Mouse (Mus musculus): ENCODE measurements at regions not wholly inside any gene's neighbourhood (a gene's known extent, or its start where the extent isn't known, plus 50 kb on each side); places are given as distances from the start of the nearest gene placed in this dataset.

GRCm38 (mm10) chr10:17014826-17015225 is 708.2 kb upstream of the Cited2 start:
- no peaks in the 10 kb centered on the region for H3K36me3 ChIP-seq (ENCODE audit: control insufficient read depth, insufficient read depth, low read length)
- H3K4me1 ChIP-seq (ENCODE audit: control insufficient read depth in 2 of 2, insufficient read depth in 2 of 2, low read length in 2 of 2) = no peaks in the 10 kb centered on the region
- WGBS = 80% methylated on average over 3 of the region's 3 CpGs
- no peaks in the 10 kb centered on the region for H3K9me3 ChIP-seq (ENCODE audit: control insufficient read depth, low read length)
- H3K27me3 ChIP-seq (ENCODE audit: control insufficient read depth, insufficient read depth, low read length) = no peaks in the 10 kb centered on the region
- no peak overlapping the region for H3K27ac ChIP-seq (replicated peaks in 1 of 2; ENCODE audit: control insufficient read depth in 1 of 2, insufficient read depth in 1 of 2, low read depth in 2 of 2, low read length in 2 of 2)
- H3K4me2 ChIP-seq (ENCODE audit: low read length) = no peak overlapping the region
- ATAC-seq (ENCODE audit: insufficient number of reproducible peaks, insufficient read depth, low FRiP score, low read depth) = no peak
- no peak overlapping the region for H3K4me3 ChIP-seq (ENCODE audit: control insufficient read depth in 1 of 2, insufficient read depth in 1 of 2, low read depth in 1 of 2, low read length in 2 of 2)
- no peak overlapping the region for H3K9ac ChIP-seq (ENCODE audit: low read length)

DNA sequence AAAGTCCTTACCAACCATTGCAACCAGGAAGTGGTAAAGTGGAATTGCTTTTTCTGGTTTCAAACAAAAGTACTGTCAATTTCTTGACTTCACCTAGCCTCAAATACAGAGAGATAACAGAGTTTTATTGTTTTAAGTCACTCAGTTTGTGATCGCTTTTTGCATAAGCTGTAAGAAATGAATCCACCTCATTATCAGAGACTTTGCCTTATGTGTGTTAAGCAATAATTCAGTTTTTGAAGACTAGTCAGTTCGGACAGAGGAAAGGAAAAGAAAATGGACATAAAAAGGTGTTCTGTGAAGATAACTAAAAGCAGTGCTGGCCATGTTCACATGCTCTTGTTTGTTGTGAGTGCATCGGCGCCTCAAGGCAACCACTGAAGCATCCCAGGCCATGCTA is 706.2 kb upstream of the Cited2 start:
- Histone ChIP-seq H3K4me3 (ENCODE audit: control insufficient read depth in 1 of 2, insufficient read depth in 1 of 2, low read depth in 1 of 2, low read length in 2 of 2) (no peak overlapping the region), H3K27ac (replicated peaks in 1 of 2; ENCODE audit: control insufficient read depth in 1 of 2, insufficient read depth in 1 of 2, low read depth in 2 of 2, low read length in 2 of 2) (no peak overlapping the region), H3K9ac (ENCODE audit: low read length) (no peak overlapping the region), H3K4me2 (ENCODE audit: low read length) (no peak overlapping the region), H3K36me3 (ENCODE audit: control insufficient read depth, insufficient read depth, low read length) (no peaks in the 10 kb centered on the region), H3K27me3 (ENCODE audit: control insufficient read depth, insufficient read depth, low read length) (no peaks in the 10 kb centered on the region), H3K4me1 (ENCODE audit: control insufficient read depth in 2 of 2, insufficient read depth in 2 of 2, low read length in 2 of 2) (no peaks in the 10 kb centered on the region), H3K9me3 (ENCODE audit: control insufficient read depth, low read length) (no peaks in the 10 kb centered on the region)
- WGBS = 78% methylated on average over 4 of the region's 4 CpGs
- no peak for ATAC-seq (ENCODE audit: insufficient number of reproducible peaks, insufficient read depth, low FRiP score, low read depth)

DNA sequence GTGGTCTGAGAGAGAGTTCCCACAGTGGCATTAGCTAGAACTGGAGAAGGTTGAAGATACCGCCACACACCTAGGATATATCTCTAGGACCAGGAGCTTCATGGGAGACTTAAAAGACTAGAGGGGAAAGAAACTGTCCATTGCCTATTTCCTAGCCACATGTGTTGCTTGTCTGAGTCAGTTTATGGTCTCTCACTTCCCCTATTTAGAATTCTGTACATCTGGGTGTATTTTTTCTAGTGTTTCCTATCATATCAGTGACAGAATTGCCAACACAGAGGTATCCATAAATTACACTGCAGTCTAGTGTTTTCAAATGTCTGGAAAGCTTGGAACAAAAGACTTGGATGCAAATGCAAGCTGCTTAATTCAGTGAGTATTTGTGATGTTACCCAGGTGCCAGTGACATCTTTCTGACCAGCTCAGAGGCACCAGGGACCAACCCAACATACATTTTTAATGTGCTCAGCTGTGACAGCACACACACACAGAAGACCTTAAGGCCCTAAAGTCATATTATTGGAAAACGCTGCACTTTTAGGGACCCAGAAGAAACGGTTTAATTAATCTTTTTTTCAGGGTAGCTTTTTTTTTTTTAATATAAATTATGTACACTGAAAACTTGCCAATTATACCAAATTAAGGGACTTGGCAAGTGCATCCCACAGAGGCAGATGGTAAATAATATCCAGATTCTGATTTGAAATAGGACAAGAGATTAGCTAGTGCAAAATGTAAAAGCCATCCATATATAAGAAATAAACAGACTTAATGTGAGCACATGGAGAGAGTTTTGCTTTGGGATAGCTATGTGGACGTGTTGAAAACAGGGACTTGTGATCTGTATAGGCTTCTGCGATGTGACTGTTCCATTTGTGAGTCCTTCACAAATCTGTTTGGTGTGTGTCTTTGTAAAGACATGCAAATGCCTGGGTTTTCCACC is 700.5 kb upstream of the Cited2 start:
- no peak overlapping the region for H3K9ac ChIP-seq (ENCODE audit: low read length)
- no peak overlapping the region for H3K4me3 ChIP-seq (ENCODE audit: control insufficient read depth in 1 of 2, insufficient read depth in 1 of 2, low read depth in 1 of 2, low read length in 2 of 2)
- no peaks in the 10 kb centered on the region for H3K36me3 ChIP-seq (ENCODE audit: control insufficient read depth, insufficient read depth, low read length)
- no peak overlapping the region for H3K4me2 ChIP-seq (ENCODE audit: low read length)
- 84% methylated on average over 5 of the region's 5 CpGs for WGBS
- H3K27me3 ChIP-seq (ENCODE audit: control insufficient read depth, insufficient read depth, low read length) = no peaks in the 10 kb centered on the region
- H3K9me3 ChIP-seq (ENCODE audit: control insufficient read depth, low read length) = no peaks in the 10 kb centered on the region
- ATAC-seq (ENCODE audit: insufficient number of reproducible peaks, insufficient read depth, low FRiP score, low read depth) = no peak
- H3K4me1 ChIP-seq (ENCODE audit: control insufficient read depth in 2 of 2, insufficient read depth in 2 of 2, low read length in 2 of 2) = no peaks in the 10 kb centered on the region; a peak in 1 of 4 replicates
- H3K27ac ChIP-seq (replicated peaks in 1 of 2; ENCODE audit: control insufficient read depth in 1 of 2, insufficient read depth in 1 of 2, low read depth in 2 of 2, low read length in 2 of 2) = no peak overlapping the region

DNA sequence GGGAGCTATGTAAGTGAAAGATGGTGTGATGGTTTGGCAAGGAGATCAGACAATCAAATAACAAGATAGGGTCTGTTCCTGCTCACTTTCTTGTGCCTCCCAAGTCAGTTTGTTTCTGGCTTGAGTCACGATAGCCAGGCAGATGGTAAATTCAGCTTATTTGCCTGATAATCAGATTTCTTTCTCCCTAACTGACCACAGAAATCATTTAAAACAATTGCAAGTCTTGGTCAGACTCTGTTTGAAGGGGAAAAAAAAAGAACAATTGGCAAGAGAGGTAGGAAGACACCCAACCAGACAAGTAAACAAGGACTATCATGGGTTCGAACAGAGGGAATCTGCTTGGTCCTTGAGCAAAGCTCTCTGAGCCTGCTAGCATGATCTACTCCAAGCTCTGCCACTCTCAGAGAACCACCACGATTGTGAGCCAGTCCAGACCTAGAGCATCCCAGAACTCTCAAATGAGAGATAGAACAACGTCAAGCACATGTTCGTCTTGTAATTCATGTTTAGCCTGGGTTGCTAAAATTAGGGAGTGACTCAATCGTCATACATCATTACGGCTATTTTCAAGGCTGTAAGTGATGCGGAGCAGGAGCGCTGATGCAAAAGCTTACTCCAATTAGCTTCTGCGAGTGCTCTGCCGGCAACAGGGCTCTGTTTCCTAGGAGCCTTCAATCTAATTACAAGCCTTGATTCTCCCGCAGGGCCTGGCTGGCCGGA is 699.3 kb upstream of the Cited2 start:
- Histone ChIP-seq H3K27ac (replicated peaks in 1 of 2; ENCODE audit: control insufficient read depth in 1 of 2, insufficient read depth in 1 of 2, low read depth in 2 of 2, low read length in 2 of 2) (no peak overlapping the region), H3K4me1 (ENCODE audit: control insufficient read depth in 2 of 2, insufficient read depth in 2 of 2, low read length in 2 of 2) (no peaks in the 10 kb centered on the region; a peak in 1 of 4 replicates), H3K9me3 (ENCODE audit: control insufficient read depth, low read length) (no peaks in the 10 kb centered on the region), H3K36me3 (ENCODE audit: control insufficient read depth, insufficient read depth, low read length) (no peaks in the 10 kb centered on the region), H3K4me3 (ENCODE audit: control insufficient read depth in 1 of 2, insufficient read depth in 1 of 2, low read depth in 1 of 2, low read length in 2 of 2) (no peak overlapping the region), H3K27me3 (ENCODE audit: control insufficient read depth, insufficient read depth, low read length) (no peaks in the 10 kb centered on the region), H3K9ac (ENCODE audit: low read length) (no peak overlapping the region), H3K4me2 (ENCODE audit: low read length) (no peak overlapping the region)
- WGBS = 45% methylated on average over 13 of the region's 13 CpGs
- no peak for ATAC-seq (ENCODE audit: insufficient number of reproducible peaks, insufficient read depth, low FRiP score, low read depth)

DNA sequence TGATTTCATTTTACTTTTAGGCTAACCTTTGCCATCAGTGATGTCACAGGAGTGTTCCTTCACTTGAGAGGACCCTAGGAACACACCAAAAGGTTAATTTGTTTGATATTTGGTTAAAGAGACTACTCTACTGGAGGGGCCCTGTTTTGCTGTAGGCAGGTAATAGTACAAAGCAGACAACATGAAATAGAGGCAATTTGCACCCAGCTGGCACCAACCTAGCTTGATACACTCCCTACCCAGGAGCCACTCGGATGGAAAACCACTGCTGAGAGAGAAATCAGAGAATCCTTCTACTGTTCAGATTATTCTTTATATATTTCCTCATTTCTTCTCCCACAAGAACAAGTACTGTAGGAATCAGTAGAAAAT is 698.7 kb upstream of the Cited2 start:
- H3K27me3 ChIP-seq (ENCODE audit: control insufficient read depth, insufficient read depth, low read length) = no peaks in the 10 kb centered on the region
- H3K9ac ChIP-seq (ENCODE audit: low read length) = no peak overlapping the region
- ATAC-seq (ENCODE audit: insufficient number of reproducible peaks, insufficient read depth, low FRiP score, low read depth) = no peak
- no peaks in the 10 kb centered on the region for H3K36me3 ChIP-seq (ENCODE audit: control insufficient read depth, insufficient read depth, low read length)
- H3K4me2 ChIP-seq (ENCODE audit: low read length) = no peak overlapping the region
- WGBS = 74% methylated on average over 1 of the region's 1 CpGs
- H3K27ac ChIP-seq (replicated peaks in 1 of 2; ENCODE audit: control insufficient read depth in 1 of 2, insufficient read depth in 1 of 2, low read depth in 2 of 2, low read length in 2 of 2) = no peak overlapping the region
- no peaks in the 10 kb centered on the region for H3K9me3 ChIP-seq (ENCODE audit: control insufficient read depth, low read length)
- H3K4me1 ChIP-seq (ENCODE audit: control insufficient read depth in 2 of 2, insufficient read depth in 2 of 2, low read length in 2 of 2) = no peaks in the 10 kb centered on the region; a peak in 1 of 4 replicates
- no peak overlapping the region for H3K4me3 ChIP-seq (ENCODE audit: control insufficient read depth in 1 of 2, insufficient read depth in 1 of 2, low read depth in 1 of 2, low read length in 2 of 2)

DNA sequence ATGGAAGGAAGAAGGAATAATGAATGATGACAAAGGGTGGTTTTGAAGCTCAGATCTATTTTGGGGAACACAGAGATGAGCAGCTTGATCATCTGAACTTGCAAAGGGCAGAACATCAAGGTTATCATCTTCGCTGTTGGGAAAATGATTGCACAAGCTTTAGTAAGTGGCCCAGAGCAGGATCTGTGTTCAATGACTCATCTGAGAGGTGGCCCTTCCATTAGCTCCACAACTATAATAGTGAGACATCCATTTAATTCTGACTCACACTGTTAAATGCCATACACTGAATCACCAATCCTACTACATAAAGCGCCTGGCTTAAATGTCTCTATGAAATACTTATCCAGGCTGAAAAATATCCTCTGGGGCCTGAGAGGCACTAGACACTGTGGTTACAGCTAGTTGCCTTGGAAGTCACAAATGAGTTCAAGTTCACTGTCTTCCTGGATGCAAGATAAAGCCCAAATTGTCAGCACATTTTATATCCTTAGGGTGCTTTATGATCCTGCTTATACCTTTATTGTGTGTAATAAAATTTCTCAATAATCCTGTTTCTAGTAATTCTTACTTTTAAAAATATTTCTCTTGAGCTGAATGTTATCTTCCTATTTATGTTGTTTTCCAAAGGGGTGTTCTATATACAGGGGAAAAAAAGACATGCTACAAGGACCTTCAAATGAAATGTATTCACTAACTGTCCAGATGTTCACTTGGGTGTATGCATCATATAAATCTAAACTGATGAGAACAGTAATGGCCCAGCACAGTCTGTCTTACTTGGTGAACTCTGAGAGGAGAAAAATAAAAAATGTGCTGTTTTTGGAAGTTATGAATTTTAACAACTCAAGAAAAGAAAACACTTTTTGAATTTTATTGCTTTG is 687.9 kb upstream of the Cited2 start:
- Histone ChIP-seq H3K4me3 (ENCODE audit: control insufficient read depth in 1 of 2, insufficient read depth in 1 of 2, low read depth in 1 of 2, low read length in 2 of 2) (no peak overlapping the region), H3K36me3 (ENCODE audit: control insufficient read depth, insufficient read depth, low read length) (no peaks in the 10 kb centered on the region), H3K9me3 (ENCODE audit: control insufficient read depth, low read length) (no peaks in the 10 kb centered on the region), H3K4me1 (ENCODE audit: control insufficient read depth in 2 of 2, insufficient read depth in 2 of 2, low read length in 2 of 2) (no peaks in the 10 kb centered on the region; a peak in 1 of 4 replicates), H3K4me2 (ENCODE audit: low read length) (no peak overlapping the region), H3K27ac (replicated peaks in 1 of 2; ENCODE audit: control insufficient read depth in 1 of 2, insufficient read depth in 1 of 2, low read depth in 2 of 2, low read length in 2 of 2) (no peak overlapping the region), H3K27me3 (ENCODE audit: control insufficient read depth, insufficient read depth, low read length) (no peaks in the 10 kb centered on the region), H3K9ac (ENCODE audit: low read length) (no peak overlapping the region)
- WGBS = 78% methylated on average over 2 of the region's 2 CpGs
- ATAC-seq (ENCODE audit: insufficient number of reproducible peaks, insufficient read depth, low FRiP score, low read depth) = no peak

GRCm38 (mm10) chr10:17038259-17039043 is 684.6 kb upstream of the Cited2 start:
- WGBS = 75% methylated on average over 11 of the region's 11 CpGs
- Histone ChIP-seq H3K36me3 (ENCODE audit: control insufficient read depth, insufficient read depth, low read length) (no peaks in the 10 kb centered on the region), H3K4me2 (ENCODE audit: low read length) (no peak overlapping the region)

More at GRCm38 (mm10) chr10:17038259-17039043, 684.6 kb upstream of the Cited2 start:
- ATAC-seq (ENCODE audit: insufficient number of reproducible peaks, insufficient read depth, low FRiP score, low read depth) = no peak
- no peak overlapping the region for H3K9ac ChIP-seq (ENCODE audit: low read length)
- H3K4me1 ChIP-seq (ENCODE audit: control insufficient read depth in 2 of 2, insufficient read depth in 2 of 2, low read length in 2 of 2) = peaks cover 0 to 3% of the 10 kb centered on the region in 2 experiments; a peak in 1 of 4 replicates
- no peak overlapping the region for H3K4me3 ChIP-seq (ENCODE audit: control insufficient read depth in 1 of 2, insufficient read depth in 1 of 2, low read depth in 1 of 2, low read length in 2 of 2)
- no peak overlapping the region for H3K27ac ChIP-seq (replicated peaks in 1 of 2; ENCODE audit: control insufficient read depth in 1 of 2, insufficient read depth in 1 of 2, low read depth in 2 of 2, low read length in 2 of 2)
- H3K9me3 ChIP-seq (ENCODE audit: control insufficient read depth, low read length) = no peaks in the 10 kb centered on the region
- H3K27me3 ChIP-seq (ENCODE audit: control insufficient read depth, insufficient read depth, low read length) = no peaks in the 10 kb centered on the region

All from heart, embryonic 14.5 days (tissue).